Mouse (Mus musculus) thymus, postnatal 0 days (tissue): ENCODE data around the gene Ptprm. TPM values are rescaled to one million over a fixed set of nuclear protein-coding genes. Genes with fewer than 3 reads are reported as not detected.

Experiments
- DNase-seq: peaks from one replicate; pipeline ENCODE4 v3.0.0-alpha.2; 2015; ENCODE audit warnings: low spot score
- polyA plus RNA-seq: library from polyadenylated mRNA; unstranded; fragments of >200 nt; fragmentation: Nextera tagmentation; extraction: Ambion mirVana; gene quantifications from 2 replicates; pipeline ENCODE4 v1.2.1, GENCODE M21; 2015

Gene Ptprm
- polyA plus RNA-seq, 1 experiment from 2014 or later, result 1.5 TPM

DNA sequence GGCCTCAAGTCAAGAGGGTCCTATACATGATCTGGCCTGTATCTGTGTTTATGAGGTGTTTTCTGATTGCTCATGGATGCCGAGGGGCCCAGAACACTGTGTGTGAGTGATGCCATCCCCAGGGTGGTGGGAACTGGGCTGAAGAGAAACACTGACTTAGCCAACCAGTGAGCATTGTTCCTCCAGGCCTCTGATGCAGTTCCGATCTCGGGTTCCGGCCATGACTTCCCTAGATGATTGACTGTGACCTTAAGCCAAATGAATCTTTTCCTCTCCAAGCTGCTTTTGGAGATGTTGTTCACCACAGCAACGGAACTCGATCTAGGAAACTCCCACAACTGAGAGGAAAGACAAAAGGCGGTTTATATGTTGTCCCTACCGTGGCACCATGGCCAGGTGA lies 9.1 kb downstream of the Ptprm start:
- DNase-seq, result no peak

DNA sequence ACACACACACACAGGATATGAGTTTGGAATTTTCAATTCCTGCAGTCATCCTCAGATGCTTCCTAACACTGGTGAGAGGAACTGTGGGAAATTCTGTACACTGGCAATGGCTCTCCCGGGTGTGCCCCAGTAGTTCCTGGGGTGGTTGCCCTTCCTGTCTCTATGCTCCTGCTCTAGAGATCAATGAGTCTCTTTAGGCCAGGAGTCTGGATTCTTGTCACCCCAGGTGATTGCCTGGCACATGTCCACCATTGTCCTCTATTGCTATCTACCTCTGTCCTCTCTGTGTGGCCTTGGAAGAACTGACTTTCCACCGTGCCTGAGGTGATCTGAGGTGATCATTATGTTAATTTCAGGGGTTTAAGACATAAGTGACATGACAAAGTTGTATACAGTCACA lies 10.8 kb downstream of the Ptprm start:
- DNase-seq, result no peak

DNA sequence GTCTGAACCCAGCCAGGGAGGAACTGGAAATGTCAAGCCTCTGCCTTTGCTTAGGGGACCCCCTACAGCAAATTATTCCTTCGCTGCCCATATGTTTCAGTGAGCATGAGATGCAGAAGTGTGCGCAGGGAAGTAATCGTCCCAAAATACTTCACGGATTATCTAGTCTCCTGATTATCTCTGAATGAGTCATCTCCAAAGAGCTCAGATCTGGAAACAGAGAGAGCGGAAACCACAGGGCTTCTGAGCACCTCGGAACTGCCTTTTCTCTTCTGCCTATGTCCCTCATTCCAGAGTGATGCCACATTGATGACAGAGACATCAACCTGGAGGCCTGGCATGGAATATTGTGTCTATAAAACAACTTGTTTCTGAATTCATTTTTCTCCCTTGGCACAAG lies 11.3 kb downstream of the Ptprm start:
- no peak for DNase-seq

DNA sequence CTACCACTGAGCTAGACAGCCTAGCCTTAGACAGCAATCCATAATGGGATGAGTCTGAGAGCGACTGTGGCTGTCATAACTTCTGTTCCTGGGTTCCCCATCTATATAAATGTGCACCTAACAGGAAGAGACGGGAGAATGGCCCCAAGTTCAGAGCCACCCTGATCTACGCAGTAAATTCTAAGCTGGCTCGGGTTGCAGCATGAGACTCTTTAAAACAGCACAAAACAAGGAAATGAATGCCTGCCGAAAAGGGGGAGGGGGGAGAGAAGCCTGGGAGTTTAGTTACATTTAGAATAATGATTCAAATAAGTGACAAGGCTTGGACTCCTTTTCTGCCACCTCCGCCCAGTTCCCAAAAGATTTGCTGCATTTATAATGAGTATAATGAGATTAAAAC lies 13.9 kb downstream of the Ptprm start:
- no peak for DNase-seq

DNA sequence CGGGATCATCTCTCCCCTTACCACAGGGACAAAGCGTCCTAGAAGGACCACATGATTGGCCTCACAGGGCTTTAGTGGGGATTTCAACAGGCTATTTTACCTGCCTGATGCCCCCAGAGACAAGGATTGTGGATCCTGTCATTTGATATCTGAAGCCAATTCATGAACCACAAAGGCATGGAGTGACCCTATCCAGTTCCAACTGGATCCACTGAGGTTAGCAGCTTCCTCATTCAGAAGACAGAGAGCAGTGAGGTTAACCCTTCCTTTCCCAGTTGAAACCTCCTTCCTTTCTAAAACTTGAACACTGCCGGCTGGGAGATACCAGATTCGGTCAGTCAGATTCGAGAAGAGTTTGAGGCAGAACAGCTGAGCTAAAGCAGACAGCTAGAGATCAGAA lies 14.7 kb downstream of the Ptprm start:
- DNase-seq, result no peak

DNA sequence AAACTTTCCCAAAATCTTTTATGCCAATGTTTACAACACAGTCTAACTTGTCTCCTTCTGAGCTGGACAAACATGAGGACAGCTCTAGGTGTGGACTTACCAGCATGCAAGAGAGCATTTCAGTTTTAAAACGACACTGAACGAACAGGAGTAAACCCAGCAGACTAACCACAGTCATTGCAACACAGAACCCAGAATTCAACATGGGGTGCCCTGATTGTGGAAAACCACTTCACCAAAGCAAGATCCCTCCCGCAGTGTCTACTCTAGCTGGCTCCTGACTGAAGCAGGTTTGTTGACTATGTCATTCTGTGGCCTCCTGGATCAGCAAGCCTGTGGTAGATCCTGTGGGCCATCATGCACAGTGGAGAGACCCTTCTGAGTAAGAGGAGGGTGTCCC lies 19.9 kb downstream of the Ptprm start:
- no peak for DNase-seq

DNA sequence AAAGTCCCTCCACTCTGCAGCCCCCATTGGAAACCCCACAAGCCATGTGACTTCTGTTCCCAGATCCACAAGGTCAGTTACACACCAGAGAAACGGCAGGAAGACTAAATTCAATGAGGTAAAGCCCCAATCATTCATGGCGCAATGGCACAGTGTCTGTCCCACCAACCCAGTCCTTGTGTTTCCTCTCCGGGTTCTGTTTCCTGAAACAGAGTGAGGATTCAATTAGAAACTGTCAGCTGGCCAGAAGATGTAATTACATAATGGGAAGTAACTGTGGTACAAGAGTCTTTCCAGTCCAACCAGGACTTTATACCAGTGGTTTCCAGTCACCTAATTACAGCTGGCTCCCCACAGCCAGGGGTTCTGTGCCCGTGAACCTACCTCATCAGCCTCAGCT lies 24.8 kb downstream of the Ptprm start:
- DNase-seq, result no peak

DNA sequence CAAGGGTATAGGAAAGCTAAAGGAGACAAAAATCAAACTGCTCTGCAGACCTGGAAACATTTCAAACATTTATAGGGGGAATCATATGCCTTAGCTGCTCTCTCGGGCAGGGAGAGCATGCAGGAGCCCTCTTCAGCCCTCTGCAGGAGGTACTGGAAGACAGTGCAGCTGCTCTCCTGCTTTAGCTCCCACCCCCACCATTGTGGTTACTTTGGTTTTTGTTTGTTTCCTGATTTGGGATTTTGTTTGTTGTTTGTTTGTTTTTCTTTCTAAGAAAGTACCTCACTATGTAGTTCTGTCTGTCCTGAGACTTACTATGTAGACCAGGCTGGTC lies 29.8 kb downstream of the Ptprm start:
- no peak for DNase-seq

DNA sequence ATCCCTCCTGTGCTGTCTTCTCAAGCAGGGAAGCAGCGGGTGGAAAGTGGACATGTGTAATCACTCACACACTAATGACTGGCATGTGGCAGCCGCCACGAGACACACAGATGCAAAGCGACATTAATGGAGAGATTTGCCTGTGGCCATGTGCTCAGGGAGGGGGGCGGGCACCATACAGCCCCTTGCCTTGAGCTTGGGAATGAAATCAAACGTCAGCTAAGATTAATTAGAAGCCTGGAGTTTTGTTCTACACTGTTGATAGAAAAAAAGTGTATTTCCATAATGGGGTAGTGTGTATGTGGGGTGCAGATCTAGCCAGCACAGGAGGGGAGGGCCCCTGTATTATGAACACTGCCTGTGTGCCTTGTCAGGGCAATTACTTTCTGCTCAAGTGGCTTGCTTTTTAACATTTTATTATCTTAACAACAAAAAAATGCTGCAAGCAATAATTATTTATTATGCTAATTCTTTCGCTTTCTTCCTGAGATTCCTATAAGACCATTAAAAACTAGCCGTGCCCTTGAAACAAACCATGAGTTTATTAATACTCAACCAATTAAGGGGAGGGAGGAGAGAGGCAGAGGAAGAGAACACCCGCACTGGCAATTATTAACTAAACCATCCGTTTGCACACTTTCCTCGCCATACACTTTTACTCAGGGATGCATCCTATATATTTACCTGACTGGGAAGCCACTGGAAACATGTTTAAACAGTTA lies 30.3 kb downstream of the Ptprm start:
- no peak for DNase-seq

DNA sequence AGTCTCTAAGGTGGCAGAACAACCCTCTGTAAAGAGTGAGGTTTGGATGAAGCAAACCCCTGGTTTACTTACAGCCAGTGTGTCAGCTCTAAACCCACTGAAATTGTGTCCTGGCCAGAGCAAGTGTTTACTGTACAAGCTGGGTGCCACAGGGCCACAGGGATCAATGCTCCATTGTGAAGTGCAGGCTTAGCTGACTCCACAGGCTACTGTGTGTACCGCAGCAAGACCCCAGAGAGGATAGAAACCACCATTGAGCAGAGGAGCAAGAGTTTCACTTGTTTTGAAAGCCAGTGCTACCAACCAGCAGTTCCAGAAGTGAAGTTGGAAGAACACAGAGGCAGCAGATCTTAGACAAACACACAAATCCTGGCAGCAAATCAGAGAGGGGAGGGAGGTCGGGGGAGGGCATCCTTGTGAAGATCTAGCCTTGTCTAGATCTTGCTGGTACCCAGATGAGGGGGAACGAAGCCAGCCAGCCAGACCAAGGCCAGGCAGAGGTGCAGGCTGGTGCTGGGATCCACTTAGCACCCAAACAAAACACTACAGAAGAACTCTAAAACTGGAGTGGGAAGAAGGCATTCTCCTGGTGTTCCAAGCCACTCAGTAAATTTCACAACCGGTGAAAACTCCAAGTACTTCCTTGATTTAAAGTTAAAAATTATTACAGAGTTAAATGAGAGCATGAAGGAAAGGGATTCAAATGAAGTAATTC lies 39.6 kb downstream of the Ptprm start:
- no peak for DNase-seq

DNA sequence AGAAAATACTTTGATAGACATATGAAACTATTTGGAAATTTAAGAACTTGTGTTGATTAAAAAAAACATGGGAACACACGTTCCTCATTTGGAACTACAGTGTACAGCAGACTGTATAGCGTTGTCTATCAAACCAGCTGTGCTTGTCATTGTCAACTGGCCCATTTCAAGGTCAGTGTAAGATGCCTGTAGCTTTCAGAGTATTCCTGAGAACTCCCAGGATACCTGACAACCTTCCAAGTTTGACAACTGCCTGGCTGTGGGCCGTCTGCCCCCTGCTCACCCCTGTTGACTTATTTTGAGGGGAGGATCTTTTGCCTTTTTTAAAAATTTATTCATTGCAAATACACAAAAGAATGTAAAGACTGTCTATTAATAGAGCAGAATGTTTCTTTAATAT lies 45.8 kb downstream of the Ptprm start:
- no peak for DNase-seq

DNA sequence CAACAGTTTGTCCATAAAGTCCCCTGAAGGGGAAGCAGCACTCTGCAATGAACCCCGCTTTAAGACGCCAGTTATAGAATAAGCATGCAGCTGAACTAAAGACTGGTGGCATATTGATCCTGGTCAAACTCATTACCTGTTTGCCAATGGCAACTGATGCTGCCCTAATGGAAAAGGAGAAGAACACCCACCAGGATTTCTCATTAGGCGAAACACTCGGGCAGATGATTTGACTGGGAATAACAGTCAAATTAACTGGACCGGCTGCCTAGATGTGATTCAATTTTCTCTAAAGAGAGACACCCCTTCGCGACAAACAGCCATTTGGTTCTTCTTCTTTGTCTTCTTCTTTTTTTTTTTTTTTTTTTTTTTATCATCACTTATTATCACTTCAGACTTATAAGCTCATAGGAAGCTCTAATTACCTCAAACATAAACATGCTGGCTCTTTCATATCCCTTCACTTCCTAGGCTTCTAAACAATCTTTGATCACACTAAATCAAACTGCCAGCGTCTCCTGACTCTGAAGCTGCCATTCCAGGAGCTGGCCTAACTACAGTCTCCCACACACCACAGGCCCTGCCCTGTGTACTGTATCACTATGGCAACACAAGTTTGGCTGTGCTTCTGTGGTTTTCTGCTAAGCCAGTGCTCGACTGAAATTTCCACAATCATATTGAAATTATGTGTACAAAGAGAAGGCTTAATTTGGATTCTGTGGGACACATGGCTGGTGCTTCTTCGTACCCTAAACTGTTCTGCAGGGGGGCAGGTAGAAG lies 48.0 kb downstream of the Ptprm start:
- DNase-seq, result no peak

DNA sequence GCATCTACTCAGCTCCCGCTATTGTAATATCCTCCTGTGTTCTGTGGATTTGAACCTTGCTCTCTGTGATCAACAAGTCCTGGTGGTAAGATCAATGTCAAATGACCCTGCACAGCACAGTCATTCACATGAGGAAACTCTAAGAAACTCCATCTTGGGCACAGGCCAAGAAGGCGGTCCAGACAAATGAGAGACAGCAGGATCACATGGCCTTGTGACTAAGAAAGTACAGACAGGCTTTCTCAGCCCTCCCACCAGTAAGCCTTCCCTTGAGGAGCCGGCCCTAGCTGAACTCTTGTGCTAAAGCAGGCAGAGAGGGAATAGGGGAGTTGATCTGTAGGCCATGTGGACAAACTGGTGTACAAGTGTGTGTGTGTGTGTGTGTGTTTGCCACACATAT lies 49.4 kb downstream of the Ptprm start:
- no peak for DNase-seq

DNA sequence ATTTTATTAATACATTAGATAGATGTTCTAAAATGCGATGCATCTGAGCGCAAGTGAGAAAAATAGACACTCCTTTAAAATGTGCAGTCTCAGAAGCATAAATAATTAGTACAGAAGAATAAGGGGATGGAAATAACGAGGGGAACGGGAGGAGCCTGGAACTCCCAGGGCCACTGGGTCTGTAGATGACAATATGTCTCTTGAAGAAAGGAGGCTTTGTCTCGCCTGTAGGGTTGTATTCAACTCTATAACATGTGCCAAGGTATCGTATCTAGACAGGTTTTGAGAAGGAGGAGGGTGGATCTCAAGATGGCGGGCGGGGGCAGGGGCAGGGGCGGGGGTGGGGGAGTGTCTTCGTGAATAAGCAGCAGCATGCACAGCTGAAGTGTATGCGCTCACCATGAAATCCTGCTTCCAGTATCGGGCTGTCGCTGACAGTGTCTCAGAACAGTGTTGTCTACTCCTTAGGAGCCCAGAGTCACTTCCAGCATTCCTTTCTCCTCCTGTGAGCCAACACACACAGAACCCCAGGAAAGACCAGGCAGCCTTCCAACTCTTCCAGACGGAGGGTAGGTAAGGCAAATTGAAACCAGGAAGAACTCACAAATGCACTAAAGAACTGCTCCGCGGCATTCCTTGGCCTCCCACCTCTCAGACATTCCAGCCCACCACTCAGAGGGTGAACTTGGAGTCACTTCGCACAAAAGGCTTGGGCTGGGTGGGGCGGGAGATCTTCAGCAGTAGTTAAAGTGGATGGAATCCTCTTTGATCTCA lies 50.7 kb downstream of the Ptprm start:
- no peak for DNase-seq

DNA sequence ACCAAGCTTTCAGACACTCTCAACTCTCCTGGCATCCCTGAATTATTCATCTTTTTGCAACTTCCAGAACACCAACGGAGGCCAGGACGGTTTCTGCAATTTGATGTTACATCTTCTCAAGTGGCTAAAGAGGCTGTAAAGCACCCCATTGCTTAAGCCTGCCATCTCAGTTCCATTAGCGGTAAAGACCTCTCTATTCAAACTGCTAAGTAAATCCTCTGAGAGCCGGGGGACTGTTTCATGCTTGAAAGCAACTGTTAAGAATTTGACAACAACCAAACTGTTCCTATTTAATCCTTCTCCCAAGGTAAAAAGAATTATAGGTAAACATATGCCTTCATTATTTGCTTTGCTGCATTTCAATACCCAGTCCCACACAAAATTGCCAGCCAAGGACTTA lies 51.7 kb downstream of the Ptprm start:
- no peak for DNase-seq

DNA sequence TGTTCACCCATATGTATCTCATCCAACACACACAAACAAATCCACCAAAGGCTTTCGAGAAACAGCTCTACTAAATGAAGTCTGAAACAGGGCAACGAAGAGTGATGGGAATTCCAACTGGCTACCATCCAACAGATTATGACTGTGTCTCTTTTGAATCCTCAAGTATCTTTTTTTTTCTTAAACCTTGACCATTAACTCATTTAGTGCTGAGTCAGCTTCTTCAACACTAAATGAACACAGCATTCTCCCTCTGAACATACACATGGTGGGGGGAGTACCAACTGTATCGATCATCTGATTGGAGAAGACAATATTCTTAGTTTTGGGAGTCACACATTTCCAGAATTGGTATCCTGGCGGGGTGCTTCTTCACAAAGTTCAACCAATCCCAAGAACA lies 52.2 kb downstream of the Ptprm start:
- DNase-seq, result no peak

DNA sequence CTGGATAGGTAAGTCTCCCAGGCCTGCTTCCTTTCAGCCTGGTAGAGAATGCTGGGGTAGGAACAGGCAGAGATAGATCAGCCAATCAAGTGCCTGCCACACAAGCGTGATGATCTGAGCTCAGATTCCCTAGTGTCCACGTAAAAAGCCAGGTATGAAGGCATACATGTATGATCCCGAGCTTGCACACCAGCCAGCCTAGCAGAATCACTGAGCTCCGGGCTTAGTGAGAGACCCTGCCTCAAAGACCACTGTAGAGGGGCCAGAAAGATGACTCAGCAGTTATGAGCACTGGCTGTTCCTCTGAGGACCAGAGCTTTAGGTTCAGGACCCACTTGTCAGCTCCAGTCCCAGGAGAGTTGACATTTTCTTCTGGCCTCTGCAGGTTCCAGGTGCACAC lies 52.9 kb downstream of the Ptprm start:
- no peak for DNase-seq

DNA sequence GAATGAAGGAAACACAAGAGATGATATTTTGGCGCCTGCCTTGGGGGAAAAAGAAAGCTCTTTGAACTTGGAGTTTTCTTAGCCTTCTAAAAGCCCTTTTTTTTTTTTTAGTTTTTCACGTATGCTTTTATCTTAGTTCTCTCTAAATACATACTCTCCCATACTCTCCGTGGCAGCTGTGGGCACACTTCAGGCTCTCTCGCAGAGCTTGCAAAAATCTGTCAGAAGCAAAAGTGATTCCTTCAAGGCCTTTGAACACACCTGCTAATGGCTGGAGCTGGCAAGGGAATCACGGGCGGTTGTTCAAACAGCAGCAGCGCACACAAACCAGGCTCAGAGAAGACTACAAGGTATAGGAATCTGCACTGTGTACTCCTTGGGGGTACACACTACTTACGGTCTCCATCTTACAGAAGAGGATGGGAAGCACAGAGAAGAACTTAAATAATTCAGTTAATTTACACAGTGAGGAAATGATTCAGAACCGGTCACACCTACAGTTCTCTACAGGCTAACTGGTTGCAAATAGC lies 55.9 kb downstream of the Ptprm start:
- no peak for DNase-seq

DNA sequence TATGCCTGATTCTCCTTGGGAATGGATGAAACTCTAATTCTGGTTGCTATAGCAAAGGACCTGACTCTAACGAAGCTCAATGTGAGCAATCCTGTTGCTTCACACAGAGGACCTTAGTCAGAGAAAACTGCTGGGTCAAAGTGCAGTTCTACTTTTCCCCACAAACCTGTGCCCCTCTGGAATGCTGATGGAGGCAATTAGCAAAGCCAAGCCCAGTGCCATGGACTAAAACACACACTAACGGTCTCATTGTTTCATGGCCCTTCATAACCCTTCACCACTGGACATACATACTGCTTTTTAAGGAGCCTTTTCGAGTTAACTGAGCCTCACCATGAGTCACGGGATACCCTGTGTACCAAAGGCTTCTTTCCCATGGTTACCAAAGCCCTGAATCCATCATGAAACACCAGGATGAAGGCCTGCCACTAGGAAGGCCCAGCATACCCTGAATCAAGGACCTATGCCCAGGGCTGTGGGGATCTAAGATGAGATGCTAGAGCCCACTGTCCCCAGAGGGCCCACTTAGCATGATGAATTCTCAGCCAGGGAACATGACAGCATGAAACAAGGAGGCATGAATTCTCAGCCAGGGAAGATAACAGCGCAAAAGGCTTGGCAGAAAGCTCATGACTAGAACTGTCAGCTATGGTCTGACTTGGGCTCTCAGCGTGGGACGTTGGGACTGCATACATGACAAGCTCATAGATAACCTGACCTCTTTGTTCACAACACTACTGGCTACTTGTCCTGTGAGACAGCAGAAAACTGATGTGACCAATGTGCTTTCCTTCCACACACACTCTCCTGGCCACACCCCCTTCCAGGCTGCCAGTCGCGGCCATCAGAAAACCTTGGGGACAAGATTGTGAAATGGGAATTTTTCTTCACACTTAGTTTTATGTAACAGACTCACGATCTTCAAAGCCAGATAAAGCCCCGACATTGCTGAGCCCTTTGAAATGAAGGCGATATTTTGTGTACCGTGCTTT lies 57.4 kb downstream of the Ptprm start:
- DNase-seq, result no peak

DNA sequence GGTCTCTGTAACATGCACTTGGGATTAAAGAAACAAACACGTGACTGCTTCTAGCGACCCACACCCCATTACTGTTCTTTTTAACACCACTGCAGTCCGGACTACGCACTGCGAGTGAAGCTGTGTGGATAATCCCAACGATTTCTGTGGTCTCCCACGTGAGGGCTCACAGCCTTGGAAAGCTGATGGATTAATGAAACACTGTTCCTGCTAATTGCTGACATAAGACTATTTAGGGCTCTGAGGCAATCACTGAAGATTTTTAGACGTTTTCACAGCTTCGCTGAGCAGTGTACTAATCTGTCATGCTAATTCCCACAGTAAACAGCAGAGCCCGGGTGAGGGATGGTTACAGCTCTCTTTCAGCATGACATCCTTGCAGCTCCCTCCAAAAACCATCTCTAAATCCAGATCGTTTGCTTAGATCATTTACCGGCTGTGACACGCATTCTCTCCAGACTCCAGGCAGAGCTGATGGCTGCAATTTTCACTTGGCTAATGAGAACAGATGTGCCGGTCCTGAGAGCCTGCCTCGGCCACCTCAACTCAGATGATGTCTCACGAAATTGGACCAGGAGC lies 63.5 kb downstream of the Ptprm start:
- DNase-seq, result no peak
